Mouse (Mus musculus): ENCODE measurements around the gene Gm28891. TPM values are rescaled to one million over a fixed set of nuclear protein-coding genes. Genes with fewer than 3 reads are reported as not detected.
"Not testable (repeated sequence)": the region's sequence is repeated elsewhere in the genome, so short reads cannot be mapped to it uniquely, and the experiment has no call there.

Gm28891 gene
- total RNA-seq (2014; rRNA removed) (not detected in 2 replicates), polyA plus RNA-seq (2012; rRNA removed) (not detected in 2 replicates)

GRCm38 (mm10) chrY:60240902-60241301, at the start of gene Gm28891:
Gm28891 (plus strand) TSS chrY:60241202.
- DNase-seq (ENCODE audit: extremely low read depth, low read depth, low spot score); H3K4me1 ChIP-seq (ENCODE audit: control insufficient read depth, insufficient read depth, low read length); H3K27me3 ChIP-seq (ENCODE audit: control insufficient read depth, insufficient read depth, low read length); H3K9ac ChIP-seq (ENCODE audit: low read depth, low read length); H3K79me2 ChIP-seq (ENCODE audit: control insufficient read depth, insufficient read depth, low read length); H3K27ac ChIP-seq (replicated peaks; ENCODE audit: insufficient read depth, low read depth, low read length); H3K4me3 ChIP-seq (ENCODE audit: insufficient read depth, low read depth, low read length); H3K36me3 ChIP-seq (ENCODE audit: control insufficient read depth, insufficient read depth, low read length): not testable (repeated sequence)
- 96% methylated on average over 3 of the region's 8 CpGs for WGBS

All from liver, adult 2 months (tissue).